Mouse (Mus musculus) urinary bladder, postnatal 25 days (tissue): ENCODE results near the gene Phpt1.

Source experiments
- DNase-seq: peaks from one replicate; pipeline ENCODE4 v3.0.0; 2022; ENCODE audit warnings: low spot score

Gene Phpt1

GRCm38 (mm10) chr2:25574579-25575431 is at the start of gene Phpt1, which contains the start of gene Mamdc4:
Gene Phpt1 (minus strand): TSS chr2:25575224.
Gene Mamdc4 (minus strand): TSS chr2:25574845.
- DNase-seq: peak; percentile 92

DNA sequence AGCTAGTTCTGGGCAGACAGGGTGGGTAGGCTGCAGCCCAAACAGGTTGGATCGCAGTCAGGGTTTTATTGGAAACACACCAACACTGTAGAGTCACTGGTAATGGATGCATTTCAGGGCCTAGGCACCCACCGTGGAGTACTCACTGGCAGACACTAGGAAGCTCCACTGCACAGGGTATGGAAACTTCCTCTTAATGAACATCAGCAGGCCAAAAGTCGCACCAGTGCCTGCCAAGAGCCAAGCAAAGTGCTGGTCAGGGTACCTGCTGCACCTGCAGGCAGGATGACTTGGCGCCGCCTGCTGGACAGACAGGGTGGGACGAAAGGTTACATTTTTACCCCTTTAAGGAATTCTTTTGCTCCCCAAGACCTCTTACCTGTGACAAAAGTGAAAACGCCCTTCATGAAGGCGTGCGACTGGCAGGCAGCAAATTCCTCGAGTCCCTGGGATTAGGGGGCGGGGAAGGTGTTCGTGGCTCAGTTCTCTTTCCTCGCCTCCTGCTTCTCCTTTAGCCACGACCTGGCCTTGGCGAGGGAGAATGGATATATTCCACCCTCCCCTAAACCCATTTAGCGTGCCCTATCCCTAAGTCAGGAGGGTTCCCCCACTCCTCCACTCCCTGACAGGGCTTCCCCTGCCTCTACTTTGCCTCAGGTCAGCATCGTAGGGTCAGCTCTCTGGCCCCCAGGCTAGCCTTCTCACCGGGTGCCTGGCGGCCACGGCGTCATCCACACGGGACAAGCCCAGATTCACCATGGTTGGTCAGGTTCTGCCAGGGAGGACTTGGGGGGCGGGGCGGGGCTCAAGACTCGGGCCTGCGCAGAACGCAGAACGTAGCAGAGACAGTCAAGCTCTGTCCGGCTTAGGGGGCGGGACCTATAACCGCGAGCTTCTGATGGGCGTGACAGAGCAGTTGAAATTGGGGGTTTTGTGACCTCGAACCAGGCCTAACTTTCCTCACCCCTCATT is 46.5 kb upstream of the Phpt1 start, which contains the start of gene Tmem141:
Gene Tmem141 (minus strand): TSS at position 777 of the 972 bp plus-strand sequence.
- DNase-seq: peak; percentile 85

GRCm38 (mm10) chr2:25620852-25621228 is 45.8 kb upstream of the Phpt1 start:
- no peak for DNase-seq

DNA sequence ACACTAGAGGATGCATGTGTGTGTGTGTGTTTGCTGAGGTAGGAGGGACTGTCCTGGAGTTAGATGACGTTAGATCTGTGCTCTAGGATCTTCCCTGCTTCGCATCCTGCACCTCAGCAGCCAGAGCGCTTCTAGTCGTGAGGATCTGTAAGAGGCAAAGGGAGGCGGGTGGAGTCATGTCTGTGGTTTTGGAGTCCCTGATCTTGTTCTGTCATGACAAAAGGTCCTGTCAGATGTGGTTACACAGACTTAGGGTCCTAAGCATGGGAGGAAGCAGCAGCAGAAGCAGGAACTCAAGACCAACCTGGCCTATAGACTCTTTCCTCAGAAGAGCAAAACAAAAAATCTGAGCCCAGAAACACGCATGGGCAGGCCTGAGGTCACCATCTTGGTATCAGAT is 45.4 kb upstream of the Phpt1 start:
- no peak for DNase-seq

DNA sequence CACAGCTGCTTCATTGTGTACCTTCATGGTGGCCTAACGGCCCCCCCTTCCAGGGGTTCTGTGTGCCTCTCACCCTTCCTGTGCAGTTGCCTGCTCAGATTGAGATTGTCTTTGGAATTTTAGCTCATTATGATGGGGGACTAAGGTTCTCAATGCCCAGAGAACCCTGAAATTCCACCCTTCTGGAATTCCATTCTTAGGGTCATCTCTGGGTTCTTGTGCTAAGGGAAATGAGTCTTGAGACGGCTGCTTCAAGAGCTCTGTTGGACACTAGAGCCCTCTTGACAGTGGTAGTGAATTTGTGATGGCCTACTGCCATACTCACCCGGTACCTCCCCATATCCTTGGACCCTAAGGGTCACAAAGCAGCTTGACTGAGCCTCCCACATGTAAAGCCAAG is 42.6 kb upstream of the Phpt1 start, which contains the start of gene Ccdc183:
Gene Ccdc183 (minus strand): TSS at position 101 of the 400 bp plus-strand sequence.
- no peak for DNase-seq

GRCm38 (mm10) chr2:25616398-25616797 is 41.4 kb upstream of the Phpt1 start:
- DNase-seq: no peak

- DNase-seq: no peak
Measured at GRCm38 (mm10) chr2:25608671-25609070, 33.6 kb upstream of the Phpt1 start.

GRCm38 (mm10) chr2:25607761-25608622 is 33.0 kb upstream of the Phpt1 start, which contains the start of gene Rabl6:
Gene Rabl6 (minus strand): TSS chr2:25608521.
- DNase-seq: peak; percentile 89

- no peak for DNase-seq
Measured at GRCm38 (mm10) chr2:25602526-25602925, 27.5 kb upstream of the Phpt1 start.

DNA sequence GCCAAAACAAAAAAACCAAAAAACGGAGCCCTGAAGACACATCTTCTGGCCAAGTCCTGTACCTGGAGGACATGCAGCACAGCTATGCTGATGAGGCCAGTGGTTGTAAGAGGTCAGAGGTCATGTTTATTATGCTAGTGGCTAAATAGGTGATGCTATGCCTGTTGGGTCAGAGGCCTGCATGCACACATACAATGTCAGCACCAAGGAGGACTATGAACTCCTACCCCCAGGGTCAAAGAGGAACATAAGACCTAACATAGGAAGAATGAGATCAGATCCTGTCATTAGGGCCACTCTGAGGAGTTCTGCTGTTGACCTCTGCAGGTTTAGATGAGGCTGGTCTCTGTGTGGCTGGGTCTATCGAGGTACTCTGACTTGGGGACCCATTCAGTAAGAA is 25.0 kb upstream of the Phpt1 start:
- DNase-seq: no peak

DNA sequence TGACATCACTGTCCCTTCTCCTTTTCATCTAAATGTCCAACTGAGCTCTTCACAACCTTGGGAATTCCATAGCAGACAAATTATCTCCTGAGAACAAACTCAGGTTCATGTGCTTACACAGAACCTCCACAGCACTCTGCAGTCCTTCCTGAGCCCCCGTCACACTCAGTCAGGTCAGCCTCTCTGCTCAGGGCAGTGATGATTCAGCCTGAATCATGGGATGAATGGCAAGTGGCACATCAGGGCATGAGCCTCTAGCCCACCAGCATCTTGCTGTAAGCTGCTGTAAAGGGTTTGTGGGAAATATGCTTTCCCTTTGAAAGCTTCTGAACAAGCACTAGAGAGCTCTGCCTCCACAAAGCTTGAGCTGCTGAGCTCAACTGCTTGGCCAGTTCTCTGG is 23.7 kb upstream of the Phpt1 start:
- DNase-seq: no peak

- DNase-seq: no peak
Measured at GRCm38 (mm10) chr2:25596765-25597510, 21.9 kb upstream of the Phpt1 start.

DNA sequence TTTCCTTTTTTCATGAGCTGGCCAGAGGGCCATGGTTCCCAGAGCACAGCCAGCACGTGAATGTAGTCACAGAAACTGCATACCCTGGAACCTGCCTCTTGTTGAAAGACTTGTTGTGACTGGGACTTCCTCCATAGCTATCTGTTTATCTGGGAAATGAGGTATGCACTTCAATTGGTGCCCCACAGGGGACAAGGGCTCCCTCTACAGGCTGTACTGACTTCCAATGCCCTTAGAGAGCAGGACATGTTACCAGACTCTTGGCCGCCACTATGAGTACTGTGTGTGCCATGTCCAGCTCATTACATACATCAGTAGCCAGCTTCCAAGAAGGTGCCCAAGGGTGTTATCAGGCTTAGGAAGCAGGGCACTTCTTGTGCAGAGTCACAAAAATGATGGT is 16.8 kb upstream of the Phpt1 start:
- no peak for DNase-seq

- no peak for DNase-seq
Measured at GRCm38 (mm10) chr2:25588227-25588907, 13.3 kb upstream of the Phpt1 start.

DNA sequence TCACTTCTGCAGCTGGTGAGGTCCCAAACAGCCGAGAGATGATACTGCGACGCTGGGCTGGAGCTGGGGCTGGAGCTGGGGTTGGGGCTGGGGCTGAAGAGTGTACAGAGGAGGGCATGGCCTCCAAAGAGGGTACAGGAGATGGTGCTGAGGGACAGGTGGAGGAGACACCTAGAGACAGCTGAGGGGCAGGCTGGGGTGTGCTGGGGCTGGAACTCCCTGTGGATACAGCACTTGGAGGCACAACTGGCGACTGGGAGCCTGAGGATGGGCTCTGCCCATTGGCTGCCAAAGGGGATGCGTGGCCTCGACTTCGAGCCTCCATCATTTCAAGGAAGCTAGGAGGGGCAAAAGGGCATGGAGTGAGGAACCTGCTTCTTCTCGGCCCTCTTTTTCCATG is 12.3 kb upstream of the Phpt1 start:
- no peak for DNase-seq

DNA sequence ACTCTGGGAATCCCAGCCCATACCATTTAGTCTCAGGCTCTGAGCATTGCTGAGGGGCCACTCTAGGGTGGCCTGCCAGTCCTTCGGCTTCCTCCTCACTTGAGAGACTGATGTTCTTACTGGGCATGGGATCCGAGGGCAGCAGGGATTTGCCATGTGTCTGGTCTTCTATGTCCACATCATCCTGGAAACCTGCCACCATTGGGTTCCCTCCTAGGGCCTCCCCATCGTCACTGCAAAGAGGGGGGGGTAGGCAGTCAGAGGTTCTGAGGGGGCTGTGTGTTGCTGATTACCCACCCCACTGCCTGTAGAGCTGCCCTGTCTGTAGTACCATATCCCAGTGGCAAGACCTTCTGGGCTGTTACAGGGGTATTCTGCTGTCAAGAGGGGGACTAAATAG is 10.6 kb upstream of the Phpt1 start:
- DNase-seq: no peak

GRCm38 (mm10) chr2:25584856-25585255 is 9.8 kb upstream of the Phpt1 start:
- no peak for DNase-seq

GRCm38 (mm10) chr2:25584152-25584551 is 9.1 kb upstream of the Phpt1 start:
- no peak for DNase-seq

DNA sequence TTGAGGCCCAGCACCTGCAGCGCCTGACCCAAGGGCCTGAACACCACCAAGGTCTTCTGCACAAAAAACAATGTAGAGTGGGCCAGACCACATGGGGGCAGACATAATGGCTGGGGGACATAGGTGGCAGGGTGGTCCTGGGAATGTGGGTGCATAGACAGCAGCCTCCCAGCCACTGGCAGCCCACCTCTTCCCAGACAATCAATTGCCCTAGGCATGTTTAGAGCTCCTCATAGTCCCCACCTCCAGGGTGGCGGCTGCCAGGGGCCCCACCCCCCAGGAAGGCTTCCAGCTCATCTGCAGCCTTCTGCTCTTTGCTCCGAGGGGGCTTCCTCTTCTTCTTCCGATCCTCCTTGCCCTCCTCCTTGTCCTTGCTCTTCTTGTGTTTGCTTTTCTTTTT is 8.5 kb upstream of the Phpt1 start:
- DNase-seq: no peak

GRCm38 (mm10) chr2:25583120-25583481 is 8.1 kb upstream of the Phpt1 start:
- DNase-seq: no peak
